Mouse (Mus musculus) heart, adult 2 months (tissue): ENCODE measurements around the gene Sp7.
A peak's percentile ranks its signal among the peaks of the same experiment; 100 is the strongest.

Source experiments
- CTCF ChIP-seq: fragments of 200-600 bp; IDR thresholded peaks from 2 replicates; pipeline ENCODE4 v1.8.1; 2022; ENCODE audit warnings: antibody characterized with exemption, mild to moderate bottlenecking, moderate library complexity
- EP300 ChIP-seq: fragments of 200-500 bp; IDR thresholded peaks from 2 replicates; pipeline ENCODE4 v1.6.1; 2011; ENCODE audit warnings: low read depth, low read length, control low read depth; ENCODE audit not compliant: insufficient read depth
- POLR2A ChIP-seq: fragments of 200-500 bp; IDR thresholded peaks from 2 replicates; pipeline ENCODE4 v1.6.1; 2011; ENCODE audit warnings: mild to moderate bottlenecking, low read depth, low read length, control low read depth; ENCODE audit not compliant: insufficient read depth

- peak; percentile 28; the same call in 1 of the 2 replicates for TF ChIP-seq CTCF
- TF ChIP-seq POLR2A = no peak
- no peak for TF ChIP-seq EP300
These were observed 14.8 kb downstream of the Sp7 start for GRCm38 (mm10) chr15:102352177-102352576.
